Mouse (Mus musculus) stomach, postnatal 0 days (tissue): ENCODE data around the gene Slc7a10.

ENCODE experiments used
- CTCF ChIP-seq: IDR thresholded peaks from 2 replicates; pipeline ENCODE4 v1.5.1; 2016; ENCODE audit warnings: antibody characterized with exemption, low read depth, mild to moderate bottlenecking, moderate library complexity
- EP300 ChIP-seq: optimal IDR thresholded peaks from 2 replicates; pipeline ENCODE3; 2016; ENCODE audit warnings: antibody characterized with exemption

GRCm38 (mm10) chr7:35146269-35146668 is 39.9 kb upstream of the Slc7a10 start:
- TF ChIP-seq CTCF (no peak), EP300 (no peak)
